Mouse (Mus musculus): ENCODE data around the gene Abhd6.

DNA sequence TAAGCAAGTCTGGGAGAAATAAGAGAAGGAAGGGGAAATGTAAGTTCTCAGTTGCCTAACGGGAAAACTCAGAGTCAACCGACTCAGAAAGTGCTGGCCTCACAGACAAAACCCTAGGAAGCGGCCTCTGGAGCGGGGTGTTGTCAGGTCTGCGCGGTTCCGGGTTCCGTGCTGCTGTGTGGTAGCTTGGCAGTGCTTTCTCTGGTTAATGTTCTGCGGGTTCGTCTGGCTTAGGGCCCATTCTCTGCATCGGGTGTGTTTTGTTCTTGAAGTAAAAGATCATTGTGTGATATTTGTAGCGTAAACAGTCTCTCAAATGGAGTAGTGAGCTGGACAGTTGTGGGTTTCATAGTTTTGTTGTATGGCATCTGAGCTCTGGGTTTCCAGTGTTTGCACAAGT lies 100.0 kb downstream of the Abhd6 start:
- no peak for TF ChIP-seq CTCF (conservative IDR thresholded peaks at IDR 0.05; ENCODE audit: insufficient read depth, insufficient read length, low read depth, low read length)
- TF ChIP-seq POLR2A (IDR thresholded peaks at IDR 0.05; ENCODE audit: low read depth, low read length) = no peak

All from kidney, adult 2 months (tissue).